Mouse (Mus musculus) ES-E14 (cell line): Measurements from ENCODE around the gene Gm10570.
A peak's percentile ranks its signal among the peaks of the same experiment; 100 is the strongest.

Source experiments
- MAFK ChIP-seq: IDR thresholded peaks from 2 replicates; pipeline ENCODE4 v1.6.1; 2014; ENCODE audit warnings: mild to moderate bottlenecking, low read depth, low read length, inconsistent platforms; ENCODE audit not compliant: insufficient read depth
- ZC3H11A ChIP-seq: IDR thresholded peaks from 2 replicates; pipeline ENCODE4 v1.6.1; 2012; ENCODE audit warnings: low read depth, mild to moderate bottlenecking, inconsistent platforms, low read length, borderline replicate concordance
- ZNF384 ChIP-seq: IDR thresholded peaks from 2 replicates; pipeline ENCODE4 v1.6.1; 2012; ENCODE audit warnings: low read depth, low read length, inconsistent platforms

DNA sequence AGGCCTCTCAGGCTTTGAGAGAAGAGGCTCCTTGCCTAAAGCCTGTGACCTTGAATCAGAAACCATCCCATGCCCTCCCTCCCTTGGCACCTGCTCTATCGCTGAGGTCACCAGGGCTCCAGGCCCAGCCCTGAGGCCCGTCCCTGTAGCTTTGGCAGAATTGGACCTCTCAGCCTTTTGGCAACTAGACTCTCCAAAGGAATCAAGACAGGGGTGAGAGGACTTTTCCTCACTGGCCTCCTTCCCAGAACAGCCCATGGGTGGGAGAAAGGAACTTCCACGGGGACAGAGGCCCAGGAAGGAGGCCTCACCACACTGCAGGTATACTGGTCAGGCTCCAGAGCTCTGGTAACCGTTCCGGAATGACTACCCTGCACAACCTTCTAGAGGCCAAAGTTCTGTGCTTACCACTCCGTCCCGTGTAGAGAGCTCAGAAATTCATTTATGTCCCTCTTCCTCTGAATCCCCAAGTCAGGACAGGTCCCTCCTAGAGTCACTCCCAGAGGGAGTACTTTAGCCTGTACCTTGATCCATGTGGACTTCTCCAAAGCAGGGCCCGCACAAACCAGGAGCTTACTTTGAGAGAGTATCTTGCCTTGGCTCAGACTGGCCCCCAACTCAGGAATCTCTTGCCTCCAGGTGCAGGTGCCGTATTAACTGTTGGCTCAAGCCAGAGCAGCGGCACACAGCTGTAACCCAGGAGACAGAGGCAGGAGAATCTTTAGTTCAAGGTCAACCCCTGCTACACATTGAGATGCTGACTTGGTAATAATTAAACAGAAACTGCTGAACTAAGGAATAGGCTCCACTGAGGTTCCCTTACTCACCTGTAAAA, 1.5 kb downstream of the Gm10570 start:
- TF ChIP-seq MAFK (0 out of 2 replicates have a peak, but pooled peaks have one; percentile 56), ZNF384 (no peak), ZC3H11A (no peak)
